Mouse (Mus musculus) intestine, embryonic 14.5 days (tissue): ENCODE results near the gene Mgea5. TPM values are rescaled to one million over a fixed set of nuclear protein-coding genes. Genes with fewer than 3 reads are reported as not detected.

Source experiments
- ATAC-seq: fragments of 200-750 bp; cut with Nextera tagmentation; replicated peaks from 2 replicates; pipeline ENCODE4 v1.8.0; 2017; ENCODE audit warnings: low read depth, moderate number of reproducible peaks, moderate TSS enrichment, moderate library complexity; ENCODE audit not compliant: low FRiP score, low TSS enrichment
- DNase-seq: peaks from one replicate; pipeline ENCODE4 v3.0.0-alpha.2; 2018; ENCODE audit warnings: low spot score
- H3K27ac ChIP-seq: fragments of 300-500 bp; sonication (generic); 2 replicates; pipeline ENCODE4 v1.5.1; 2014; ENCODE audit warnings: low read depth, mild to moderate bottlenecking, control low read depth
- H3K27me3 ChIP-seq: fragments of 300-500 bp; sonication (generic); replicated peaks from 2 replicates; pipeline ENCODE4 v1.6.1; 2014; ENCODE audit warnings: low read length, control low read depth; ENCODE audit not compliant: control insufficient read depth, insufficient read depth
- H3K36me3 ChIP-seq: fragments of 300-500 bp; sonication (generic); 2 replicates; pipeline ENCODE4 v1.6.1; 2014; ENCODE audit warnings: low read length, control low read depth; ENCODE audit not compliant: control insufficient read depth, insufficient read depth
- H3K4me1 ChIP-seq: fragments of 300-500 bp; sonication (generic); replicated peaks from 2 replicates; pipeline ENCODE4 v1.6.1; 2014; ENCODE audit warnings: low read length, control low read depth, mixed read lengths; ENCODE audit not compliant: control insufficient read depth, insufficient read depth
- H3K4me2 ChIP-seq: fragments of 300-500 bp; sonication (generic); 2 replicates; pipeline ENCODE4 v1.6.1; 2014; ENCODE audit warnings: low read length
- H3K4me3 ChIP-seq: fragments of 300-500 bp; sonication (generic); 2 replicates; pipeline ENCODE4 v1.5.1; 2014; ENCODE audit warnings: low read depth, low read length, control low read depth, mixed read lengths
- H3K9ac ChIP-seq: fragments of 300-500 bp; sonication (generic); 2 replicates; pipeline ENCODE4 v1.6.1; 2014; ENCODE audit warnings: mild to moderate bottlenecking, low read length
- H3K9me3 ChIP-seq: fragments of 300-500 bp; sonication (generic); 2 replicates; pipeline ENCODE4 v1.6.1; 2016; ENCODE audit warnings: low read length, control low read depth; ENCODE audit not compliant: control insufficient read depth
- WGBS: fragments of 180-500 bp; shearing (Covaris S2); extraction: QIAGEN DNeasy Blood & Tissue Kit; methylation state at CpG from one replicate; pipeline ENCODE4 v1.1.7; 2014; 5-methylcytosine and 5-hydroxymethylcytosine counted together
- polyA plus RNA-seq: library from polyadenylated mRNA; unstranded; fragments of >200 nt; fragmentation: Nextera tagmentation; extraction: Ambion mirVana; gene quantifications from 2 replicates; pipeline ENCODE4 v1.2.1, GENCODE M21; 2014

Gene Mgea5
- polyA plus RNA-seq, result 55.0 and 58.9 TPM in 2 replicates

- peak within 1 kb of the TSS; percentile 84 for H3K4me2 ChIP-seq
- no peaks in the 10 kb centered on the region for H3K9me3 ChIP-seq
- peak within 1 kb of the TSS; percentile 91 for H3K4me3 ChIP-seq
- H3K4me1 ChIP-seq, result peaks cover 23% of the 10 kb centered on the region
- ATAC-seq (peak; percentile 97), DNase-seq (peak; percentile 97)
- no peaks in the 10 kb centered on the region for H3K27me3 ChIP-seq
- H3K27ac ChIP-seq, result peak within 1 kb of the TSS; percentile 95
- WGBS, result under 1% methylated on average over 59 of the region's 71 CpGs
- peak within 1 kb of the TSS; percentile 97 for H3K9ac ChIP-seq
- H3K36me3 ChIP-seq, result peaks cover 20% of the 10 kb centered on the region
Measured at GRCm38 (mm10) chr19:45783181-45783932, at the start of gene Mgea5. Gene Mgea5 (minus strand): TSS chr19:45783837.

- DNase-seq (no peak), ATAC-seq (no peak)
- 41% methylated on average over 2 of the region's 2 CpGs for WGBS
- Histone ChIP-seq H3K27ac (no peak overlapping the region), H3K27me3 (no peaks in the 10 kb centered on the region), H3K4me2 (no peak overlapping the region), H3K9me3 (no peaks in the 10 kb centered on the region), H3K4me3 (no peak overlapping the region), H3K4me1 (no peaks in the 10 kb centered on the region), H3K9ac (no peak overlapping the region), H3K36me3 (no peaks in the 10 kb centered on the region)
Measured at GRCm38 (mm10) chr19:45830679-45831078, 47.0 kb upstream of the Mgea5 start.

- Histone ChIP-seq H3K27ac (no peak overlapping the region), H3K4me2 (no peak overlapping the region), H3K36me3 (no peaks in the 10 kb centered on the region), H3K4me1 (no peaks in the 10 kb centered on the region), H3K9ac (no peak overlapping the region), H3K4me3 (no peak overlapping the region), H3K9me3 (no peaks in the 10 kb centered on the region), H3K27me3 (no peaks in the 10 kb centered on the region)
- WGBS, result 97% methylated on average over 3 of the region's 3 CpGs
- ATAC-seq, result no peak
- DNase-seq, result no peak
Measured at GRCm38 (mm10) chr19:45827736-45828135, 44.1 kb upstream of the Mgea5 start.

GRCm38 (mm10) chr19:45827125-45827524, 43.5 kb upstream of the Mgea5 start:
- 52% methylated on average over 5 of the region's 5 CpGs for WGBS
- Histone ChIP-seq H3K9me3 (no peaks in the 10 kb centered on the region), H3K4me2 (no peak overlapping the region), H3K27ac (no peak overlapping the region), H3K4me3 (no peak overlapping the region), H3K36me3 (no peaks in the 10 kb centered on the region), H3K9ac (no peak overlapping the region), H3K4me1 (no peaks in the 10 kb centered on the region), H3K27me3 (no peaks in the 10 kb centered on the region)
- no peak for DNase-seq
- ATAC-seq, result no peak

GRCm38 (mm10) chr19:45826146-45826545, 42.5 kb upstream of the Mgea5 start:
- DNase-seq (no peak), ATAC-seq (no peak)
- H3K4me1 ChIP-seq, result no peaks in the 10 kb centered on the region
- H3K4me2 ChIP-seq, result no peak overlapping the region
- no peaks in the 10 kb centered on the region for H3K36me3 ChIP-seq
- H3K9me3 ChIP-seq, result no peaks in the 10 kb centered on the region
- no peak overlapping the region for H3K9ac ChIP-seq
- H3K27me3 ChIP-seq, result no peaks in the 10 kb centered on the region
- 77% methylated on average over 3 of the region's 3 CpGs for WGBS
- no peak overlapping the region for H3K4me3 ChIP-seq
- H3K27ac ChIP-seq, result no peak overlapping the region

GRCm38 (mm10) chr19:45821832-45822231, 38.2 kb upstream of the Mgea5 start:
- Histone ChIP-seq H3K36me3 (no peaks in the 10 kb centered on the region), H3K4me3 (no peak overlapping the region), H3K9me3 (no peaks in the 10 kb centered on the region), H3K9ac (no peak overlapping the region), H3K4me1 (peaks cover 16% of the 10 kb centered on the region), H3K27me3 (no peaks in the 10 kb centered on the region), H3K27ac (no peak overlapping the region), H3K4me2 (no peak overlapping the region)
- WGBS, result 78% methylated on average over 5 of the region's 5 CpGs
- ATAC-seq (no peak), DNase-seq (peak; percentile 34)

GRCm38 (mm10) chr19:45817816-45818490, 34.3 kb upstream of the Mgea5 start:
- Histone ChIP-seq H3K9ac (no peak overlapping the region), H3K4me1 (peaks cover 29% of the 10 kb centered on the region), H3K4me3 (no peak overlapping the region), H3K4me2 (no peak overlapping the region), H3K27me3 (no peaks in the 10 kb centered on the region), H3K27ac (no peak overlapping the region), H3K36me3 (no peaks in the 10 kb centered on the region), H3K9me3 (no peaks in the 10 kb centered on the region)
- DNase-seq (no peak), ATAC-seq (no peak)
- 48% methylated on average over 11 of the region's 11 CpGs for WGBS

- H3K27me3 ChIP-seq, result no peaks in the 10 kb centered on the region
- H3K4me3 ChIP-seq, result no peak overlapping the region
- H3K4me2 ChIP-seq, result peak overlapping the region; percentile 57
- no peak overlapping the region; the same call in 1 of the 2 replicates for H3K27ac ChIP-seq
- ATAC-seq (no peak), DNase-seq (no peak)
- WGBS, result 28% methylated on average over 8 of the region's 8 CpGs
- peaks cover 29% of the 10 kb centered on the region for H3K4me1 ChIP-seq
- no peaks in the 10 kb centered on the region for H3K9me3 ChIP-seq
- no peak overlapping the region for H3K9ac ChIP-seq
- H3K36me3 ChIP-seq, result no peaks in the 10 kb centered on the region
Measured at GRCm38 (mm10) chr19:45816727-45817126, 33.1 kb upstream of the Mgea5 start.
